Mouse (Mus musculus): ENCODE data around the gene Gpc4. TPM values are rescaled to one million over a fixed set of nuclear protein-coding genes. Genes with fewer than 3 reads are reported as not detected.
A peak's percentile ranks its signal among the peaks of the same experiment; 100 is the strongest.

The Gpc4 gene
- polyA plus RNA-seq, 1 experiment from 2014 or later, result 35.3 TPM

DNA sequence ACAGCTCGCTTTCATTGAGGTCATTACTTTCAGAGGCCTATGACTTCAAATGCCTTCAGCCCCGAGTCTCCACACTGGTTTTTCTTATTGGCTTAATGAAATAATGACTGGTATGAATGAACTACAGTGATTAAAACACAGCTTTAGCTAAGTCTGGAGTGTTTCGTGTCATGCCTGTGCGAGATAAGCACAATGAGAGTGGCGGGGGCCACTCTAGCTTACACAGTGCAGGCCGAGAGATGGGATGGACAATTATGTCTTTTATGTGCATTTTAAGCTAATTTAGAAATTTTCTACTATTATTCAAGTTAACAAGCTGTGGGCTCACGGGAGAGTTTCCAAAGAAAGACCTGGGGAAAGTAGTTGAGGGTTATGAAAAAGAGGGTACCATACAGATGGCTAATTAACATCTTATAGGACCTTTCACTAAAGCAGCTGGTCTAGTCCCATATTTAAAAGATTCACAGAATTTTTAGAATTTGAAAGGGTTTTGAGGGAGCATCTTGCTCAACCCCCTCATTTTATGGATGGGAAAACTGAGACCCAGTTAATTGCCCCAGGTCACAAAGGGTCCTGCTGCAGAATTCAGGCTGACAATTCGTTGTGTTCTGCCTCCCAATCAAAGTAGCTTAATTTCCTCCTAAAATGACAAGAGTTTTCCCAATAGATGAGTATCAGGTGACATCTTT is 78.0 kb downstream of the Gpc4 start:
- no peak for DNase-seq (ENCODE audit: low spot score)
- no peak overlapping the region for H3K27ac ChIP-seq (replicated peaks)
- H3K4me1 ChIP-seq, result no peaks in the 10 kb centered on the region
- H3K4me3 ChIP-seq, result no peak overlapping the region
- no peaks in the 10 kb centered on the region for H3K9me3 ChIP-seq
- no peaks in the 10 kb centered on the region for H3K27me3 ChIP-seq (replicated peaks; ENCODE audit: low read depth, poor library complexity, severe bottlenecking)
- WGBS, result 73% methylated on average over 8 of the region's 8 CpGs
- 0 out of 2 replicates have a peak, but pooled peaks cover 4% of the 10 kb centered on the region for H3K36me3 ChIP-seq (replicated peaks)

DNA sequence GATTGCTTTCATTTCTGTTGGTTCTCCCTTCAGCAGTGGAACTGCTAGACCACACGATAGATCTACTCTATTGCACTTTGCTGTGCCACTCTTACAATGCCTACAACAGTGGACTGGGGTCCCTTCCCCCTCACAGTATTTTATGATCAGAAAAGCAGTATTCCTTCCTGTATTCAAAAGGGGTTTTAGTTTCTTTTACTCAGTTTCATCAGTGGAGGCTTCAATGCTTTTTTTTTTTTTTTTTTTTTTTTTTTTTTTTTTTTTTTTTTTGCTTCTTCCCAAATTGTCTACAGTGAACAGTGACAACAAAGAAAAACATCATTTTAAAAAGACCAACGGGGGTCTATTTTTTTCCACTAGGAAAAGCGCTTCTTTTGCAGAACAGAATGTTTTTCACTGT is 81.5 kb downstream of the Gpc4 start:
- no peak overlapping the region for H3K27ac ChIP-seq (replicated peaks)
- 87% methylated on average over 3 of the region's 3 CpGs for WGBS
- no peak for DNase-seq (ENCODE audit: low spot score)
- no peaks in the 10 kb centered on the region for H3K9me3 ChIP-seq
- H3K36me3 ChIP-seq (replicated peaks), result no peaks in the 10 kb centered on the region
- H3K4me3 ChIP-seq, result no peak overlapping the region
- H3K4me1 ChIP-seq, result no peaks in the 10 kb centered on the region
- H3K27me3 ChIP-seq (replicated peaks; ENCODE audit: low read depth, poor library complexity, severe bottlenecking), result no peaks in the 10 kb centered on the region

DNA sequence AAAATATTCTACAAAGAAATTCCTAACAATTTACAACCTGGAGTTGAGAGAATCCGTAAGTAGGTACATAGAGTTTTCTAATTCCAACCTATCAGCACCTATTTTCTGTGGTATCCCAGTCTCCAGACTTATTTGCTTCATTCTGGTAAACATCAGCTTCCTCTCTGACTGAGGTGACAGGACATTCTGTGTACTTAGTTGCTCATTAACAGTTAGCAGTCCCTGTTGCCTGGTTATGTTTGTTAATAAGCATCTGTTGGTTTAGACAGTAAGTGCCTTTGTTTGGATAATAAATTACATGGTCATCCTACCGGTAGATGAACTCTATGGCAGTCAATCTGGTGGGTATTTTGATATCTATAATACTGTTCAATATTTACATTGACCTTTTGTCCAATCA is 92.6 kb downstream of the Gpc4 start:
- H3K27ac ChIP-seq (replicated peaks), result no peak overlapping the region
- no peak for DNase-seq (ENCODE audit: low spot score)
- peaks cover 10% of the 10 kb centered on the region; the same call in 1 of the 2 replicates for H3K27me3 ChIP-seq (replicated peaks; ENCODE audit: low read depth, poor library complexity, severe bottlenecking)
- WGBS, result 85% methylated on average over 2 of the region's 2 CpGs
- no peak overlapping the region for H3K4me3 ChIP-seq
- no peaks in the 10 kb centered on the region for H3K9me3 ChIP-seq
- H3K4me1 ChIP-seq, result no peaks in the 10 kb centered on the region
- no peaks in the 10 kb centered on the region for H3K36me3 ChIP-seq (replicated peaks)

DNA sequence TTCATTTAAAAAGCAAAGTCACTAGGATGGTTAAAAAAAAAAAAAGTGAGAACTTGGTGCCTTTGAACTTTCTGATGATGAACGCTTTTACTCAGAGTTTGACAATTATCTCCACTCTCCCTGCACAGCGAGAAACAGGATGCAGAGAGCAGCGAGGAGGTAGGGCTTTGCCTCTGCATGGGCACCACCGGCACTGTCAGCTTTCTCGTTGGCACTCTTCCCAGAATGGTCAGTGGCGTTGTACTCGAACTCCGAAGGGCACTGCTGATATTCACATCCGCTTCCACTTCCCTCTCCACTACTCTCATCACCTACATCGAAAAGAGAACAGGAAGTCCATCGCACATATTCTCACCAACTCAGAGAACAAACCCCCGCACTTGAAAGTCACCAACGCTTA is 111.6 kb downstream of the Gpc4 start:
- no peak overlapping the region for H3K4me3 ChIP-seq
- H3K9me3 ChIP-seq, result no peaks in the 10 kb centered on the region
- H3K27me3 ChIP-seq (replicated peaks; ENCODE audit: low read depth, poor library complexity, severe bottlenecking), result no peaks in the 10 kb centered on the region
- no peak for DNase-seq (ENCODE audit: low spot score)
- peaks cover 5% of the 10 kb centered on the region; the same call in 1 of the 2 replicates for H3K36me3 ChIP-seq (replicated peaks)
- 90% methylated on average over 13 of the region's 13 CpGs for WGBS
- no peak overlapping the region for H3K27ac ChIP-seq (replicated peaks)
- no peaks in the 10 kb centered on the region for H3K4me1 ChIP-seq

DNA sequence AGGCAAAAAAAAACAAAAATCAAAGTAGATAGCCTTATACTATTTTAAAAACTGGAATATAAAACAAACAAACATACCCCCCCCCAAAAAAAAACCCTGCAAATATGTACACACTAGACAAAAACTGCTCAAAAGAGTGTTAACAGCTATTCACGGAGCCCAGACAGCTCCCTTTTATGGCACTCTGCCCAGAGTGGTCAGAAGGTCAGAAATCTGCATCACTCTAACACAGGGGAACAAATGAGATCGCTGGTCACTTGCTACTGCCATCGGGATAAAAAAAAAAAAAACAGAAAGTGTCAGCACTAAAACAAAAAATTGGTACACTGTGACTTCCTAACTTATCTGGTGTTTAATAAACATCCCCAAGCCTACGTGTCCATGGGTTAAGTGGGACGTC is 113.0 kb downstream of the Gpc4 start:
- Histone ChIP-seq H3K9me3 (no peaks in the 10 kb centered on the region), H3K36me3 (replicated peaks) (no peaks in the 10 kb centered on the region; the same call in 1 of the 2 replicates), H3K4me1 (no peaks in the 10 kb centered on the region), H3K27ac (replicated peaks) (no peak overlapping the region), H3K27me3 (replicated peaks; ENCODE audit: low read depth, poor library complexity, severe bottlenecking) (no peaks in the 10 kb centered on the region), H3K4me3 (no peak overlapping the region)
- no peak for DNase-seq (ENCODE audit: low spot score)
- 78% methylated on average over 5 of the region's 5 CpGs for WGBS

DNA sequence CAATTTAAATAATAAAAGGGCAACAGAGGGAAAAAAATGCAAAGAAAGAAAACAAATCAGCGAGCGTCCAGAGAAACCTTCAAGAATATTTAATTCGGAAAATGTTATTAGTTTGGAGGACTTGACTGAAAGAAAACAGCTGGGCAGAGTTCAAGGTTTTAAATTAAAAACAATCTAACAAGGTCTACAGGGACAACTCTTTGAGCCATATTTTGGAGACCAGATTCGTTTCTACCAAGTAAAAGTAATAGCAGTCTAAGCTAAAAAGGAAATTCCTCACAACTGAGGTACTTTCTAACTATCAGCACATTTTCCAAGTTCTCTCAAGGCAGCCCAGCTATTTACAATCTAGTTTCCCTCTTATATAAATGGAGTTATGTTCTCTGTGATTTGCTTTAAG is 114.1 kb downstream of the Gpc4 start:
- Histone ChIP-seq H3K27me3 (replicated peaks; ENCODE audit: low read depth, poor library complexity, severe bottlenecking) (no peaks in the 10 kb centered on the region), H3K27ac (replicated peaks) (no peak overlapping the region), H3K4me3 (no peak overlapping the region), H3K4me1 (no peaks in the 10 kb centered on the region), H3K36me3 (replicated peaks) (no peaks in the 10 kb centered on the region; the same call in 1 of the 2 replicates), H3K9me3 (no peaks in the 10 kb centered on the region)
- DNase-seq (ENCODE audit: low spot score), result no peak
- 71% methylated on average over 4 of the region's 4 CpGs for WGBS

DNA sequence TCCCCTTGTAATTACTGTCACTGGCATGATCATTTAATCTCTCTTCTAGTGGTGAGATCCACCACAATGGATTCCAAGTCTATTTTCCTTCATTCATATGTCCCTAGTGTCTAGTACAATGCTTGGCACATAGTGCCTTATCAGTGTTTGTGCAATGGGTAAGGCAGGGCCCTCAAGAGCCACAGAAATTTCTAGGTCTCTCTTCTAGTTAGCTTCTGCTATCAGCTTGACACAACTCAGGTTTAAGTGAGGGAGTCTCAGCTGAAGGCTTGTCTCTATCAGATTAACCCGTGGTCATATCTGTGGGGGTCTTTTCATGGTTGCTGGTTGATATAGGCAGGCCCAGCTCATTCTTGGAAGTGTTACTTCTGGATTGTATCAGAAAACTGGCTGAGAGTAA is 125.2 kb downstream of the Gpc4 start:
- no peak overlapping the region for H3K4me3 ChIP-seq
- no peaks in the 10 kb centered on the region for H3K9me3 ChIP-seq
- 88% methylated on average over 1 of the region's 1 CpGs for WGBS
- no peaks in the 10 kb centered on the region for H3K4me1 ChIP-seq
- no peaks in the 10 kb centered on the region for H3K36me3 ChIP-seq (replicated peaks)
- no peaks in the 10 kb centered on the region for H3K27me3 ChIP-seq (replicated peaks; ENCODE audit: low read depth, poor library complexity, severe bottlenecking)
- H3K27ac ChIP-seq (replicated peaks), result no peak overlapping the region
- no peak for DNase-seq (ENCODE audit: low spot score)

DNA sequence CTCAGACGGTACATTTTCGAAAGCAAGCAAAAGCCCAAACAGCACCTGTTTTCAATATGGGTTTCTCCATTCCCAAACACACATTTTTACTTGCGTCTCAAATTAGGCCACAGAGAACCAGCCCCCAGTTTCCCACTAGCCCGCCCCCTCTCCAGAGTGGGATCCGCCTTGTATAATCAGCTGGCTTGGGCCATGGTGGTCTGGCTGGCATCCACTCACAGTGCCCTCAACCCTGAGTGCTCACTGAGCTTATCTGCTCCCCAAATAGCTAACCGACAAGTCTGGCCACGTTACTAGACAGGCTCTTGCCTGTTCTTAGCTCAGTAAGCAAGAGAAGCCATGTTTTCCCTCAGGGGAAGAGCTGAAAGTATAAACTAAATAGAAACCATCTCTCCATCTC is 134.9 kb downstream of the Gpc4 start:
- Histone ChIP-seq H3K36me3 (replicated peaks) (no peaks in the 10 kb centered on the region), H3K4me3 (no peak overlapping the region), H3K27ac (replicated peaks) (no peak overlapping the region), H3K4me1 (0 out of 2 replicates have a peak, but pooled peaks cover 6% of the 10 kb centered on the region), H3K9me3 (no peaks in the 10 kb centered on the region), H3K27me3 (replicated peaks; ENCODE audit: low read depth, poor library complexity, severe bottlenecking) (peaks cover 21% of the 10 kb centered on the region)
- DNase-seq (ENCODE audit: low spot score), result no peak
- 75% methylated on average over 7 of the region's 7 CpGs for WGBS

DNA sequence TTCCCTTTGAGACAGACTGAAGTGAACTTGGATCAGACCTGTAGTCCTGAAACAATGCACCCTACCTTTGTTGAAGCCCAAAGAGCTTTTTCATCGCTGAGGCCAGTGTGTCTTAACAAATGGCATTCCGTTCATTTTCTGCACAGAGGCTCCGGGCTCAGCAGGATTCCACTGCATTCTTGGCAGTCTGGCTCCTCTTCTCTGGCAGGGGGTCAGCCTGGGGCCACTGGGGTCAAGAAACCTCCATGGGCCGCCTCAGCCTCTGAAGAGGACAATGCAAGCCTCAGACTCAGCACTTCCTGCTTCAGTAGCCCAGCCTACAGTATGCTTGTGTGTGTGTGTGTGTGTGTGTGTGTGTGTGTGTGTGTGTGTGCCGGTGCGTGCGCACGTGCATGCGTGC is 147.4 kb downstream of the Gpc4 start:
- Histone ChIP-seq H3K4me1 (peaks cover 8% of the 10 kb centered on the region), H3K27ac (replicated peaks) (peak overlapping the region; percentile 41; the same call in 1 of the 2 replicates), H3K36me3 (replicated peaks) (no peaks in the 10 kb centered on the region), H3K27me3 (replicated peaks; ENCODE audit: low read depth, poor library complexity, severe bottlenecking) (peaks cover 21% of the 10 kb centered on the region), H3K4me3 (no peak overlapping the region), H3K9me3 (no peaks in the 10 kb centered on the region)
- DNase-seq (ENCODE audit: low spot score), result peak; percentile 63
- WGBS, result 47% methylated on average over 9 of the region's 9 CpGs

Other genes with a start within 250 kb of the Gpc4 start
- not detected in 2 replicates for gene 1700080O16Rik, start 192.5 kb downstream of the Gpc4 start, polyA plus RNA-seq (2016; fragmentation: Nextera tagmentation; extraction: Ambion mirVana)

Data from embryonic facial prominence, embryonic 10.5 days (tissue).